Mouse (Mus musculus) kidney, adult 8-10 months (tissue): ENCODE results near the gene Yipf6.
"Not testable (repeated sequence)": the region's sequence is repeated elsewhere in the genome, so short reads cannot be mapped to it uniquely, and the experiment has no call there.

Experiments
- DNase-seq, 2 experiments: peaks; one replicate each; pipeline ENCODE4 v3.0.0; 2022

The Yipf6 gene

DNA sequence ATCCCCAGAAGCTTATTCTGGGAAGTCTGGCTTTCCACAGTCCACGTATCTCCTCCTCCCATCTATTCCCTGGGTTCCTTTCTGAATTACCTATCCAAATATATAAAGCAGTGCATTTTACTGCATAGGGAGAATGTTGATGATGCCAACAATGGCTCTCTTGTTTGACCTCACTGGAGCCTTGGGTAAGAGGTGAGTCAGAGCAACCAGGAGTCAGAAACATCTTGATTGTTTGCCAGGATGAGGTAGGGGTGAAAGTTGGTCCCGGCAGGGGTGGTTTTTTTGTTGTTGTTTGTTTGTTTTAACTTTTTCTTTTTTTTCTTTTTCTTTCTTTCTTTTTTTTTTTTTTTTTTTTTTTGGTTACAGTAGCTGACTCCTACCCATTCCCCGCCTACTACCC is at the start of gene Yipf6:
Gene Yipf6 (plus strand): TSS at position 216 of the 400 bp plus-strand sequence.
- DNase-seq: no peak

DNA sequence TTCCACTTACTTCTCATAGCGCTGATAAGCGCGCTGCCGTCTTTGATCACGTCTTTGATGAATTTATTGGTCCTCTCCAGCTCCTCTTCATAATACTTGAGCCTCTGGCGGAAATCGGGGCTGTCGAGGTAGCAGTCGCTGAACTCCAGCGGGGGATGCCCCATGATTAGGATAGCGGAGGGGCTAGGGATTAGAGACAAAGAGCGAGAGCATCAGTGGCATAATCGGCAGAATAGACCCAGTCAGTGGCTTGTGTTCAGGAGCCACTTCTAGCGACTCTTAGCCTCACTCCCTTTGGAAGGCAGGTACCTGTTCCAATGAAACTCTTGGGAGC is 46.1 kb upstream of the Yipf6 start:
- no peak for DNase-seq

DNA sequence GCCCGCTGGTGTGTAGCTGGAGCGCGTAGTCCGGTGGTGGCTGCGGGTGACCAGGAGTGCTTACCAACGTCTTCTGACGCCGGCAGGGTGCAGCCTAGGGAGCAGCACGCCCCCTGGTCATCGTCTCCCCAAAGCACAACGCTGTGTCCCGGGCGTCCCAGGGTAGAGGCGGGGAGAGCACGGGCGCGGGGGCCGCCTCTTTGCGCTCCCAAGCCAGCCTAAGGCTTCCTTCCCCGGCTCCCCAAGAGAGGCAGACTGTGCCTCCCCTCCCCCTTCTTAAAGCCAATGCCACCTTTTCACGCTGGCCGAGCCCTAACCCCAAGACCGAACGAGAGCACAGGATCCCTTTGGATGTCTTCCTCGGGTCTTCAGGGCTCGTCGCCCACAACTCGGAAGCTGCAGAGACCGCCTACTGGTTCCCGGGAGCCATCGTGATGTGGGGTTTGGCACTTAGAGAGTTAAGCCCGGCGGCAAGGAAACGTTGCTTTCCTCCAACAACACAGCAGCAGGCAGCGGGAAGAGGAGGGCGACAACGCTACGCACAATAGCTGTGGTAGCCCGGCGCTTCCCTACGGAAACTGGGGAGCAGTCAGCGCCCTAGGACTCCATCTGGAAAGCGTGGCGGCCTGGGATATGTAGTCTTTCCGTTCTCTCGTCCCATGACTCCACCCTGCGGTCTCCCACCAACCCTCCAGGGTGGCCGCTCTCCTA is 45.6 kb upstream of the Yipf6 start, which contains the start of gene Ophn1:
Gene Ophn1 (minus strand): TSS at position 620 of the 711 bp plus-strand sequence.
- DNase-seq: peak; percentile 52 to 53

DNA sequence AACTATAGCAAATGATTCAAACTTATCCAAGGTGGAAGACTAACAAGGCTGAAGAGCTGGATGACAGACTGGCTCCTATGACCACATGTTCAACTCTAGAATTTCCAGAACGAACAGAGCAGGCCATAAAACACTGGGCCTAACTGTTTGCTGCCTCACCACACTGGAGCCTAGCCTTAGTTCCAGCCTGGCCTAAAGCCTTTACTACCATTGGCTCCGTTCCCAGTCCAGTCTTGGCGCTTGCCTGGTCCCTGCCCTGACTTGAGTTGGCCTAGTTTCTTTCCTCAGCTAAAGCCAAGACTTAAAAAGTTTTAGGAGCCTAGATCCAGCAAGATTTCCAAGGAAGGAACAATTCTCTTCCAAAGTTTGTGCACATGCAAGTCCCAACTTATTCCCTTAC is 37.8 kb upstream of the Yipf6 start:
- DNase-seq: peak; percentile 45 to 56

DNA sequence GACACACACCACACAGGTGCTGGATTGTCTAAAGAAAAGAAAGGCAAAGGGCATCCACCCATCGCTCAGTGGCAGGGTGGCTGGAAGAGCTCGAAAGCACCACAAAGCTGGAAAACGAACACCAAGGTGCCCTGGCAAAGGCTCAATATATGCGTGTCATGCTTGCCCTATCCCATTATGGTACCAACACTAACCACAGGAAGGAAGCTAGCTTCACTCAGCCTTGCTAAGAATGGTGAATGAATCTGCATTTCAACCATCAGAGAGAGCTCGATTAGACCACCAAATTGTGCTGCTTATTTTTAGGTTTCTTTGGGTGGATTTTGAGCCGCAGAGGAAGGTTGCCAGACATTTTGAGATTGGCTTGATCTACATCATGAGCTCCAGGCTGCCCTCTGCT is 31.9 kb upstream of the Yipf6 start:
- DNase-seq: no peak

DNA sequence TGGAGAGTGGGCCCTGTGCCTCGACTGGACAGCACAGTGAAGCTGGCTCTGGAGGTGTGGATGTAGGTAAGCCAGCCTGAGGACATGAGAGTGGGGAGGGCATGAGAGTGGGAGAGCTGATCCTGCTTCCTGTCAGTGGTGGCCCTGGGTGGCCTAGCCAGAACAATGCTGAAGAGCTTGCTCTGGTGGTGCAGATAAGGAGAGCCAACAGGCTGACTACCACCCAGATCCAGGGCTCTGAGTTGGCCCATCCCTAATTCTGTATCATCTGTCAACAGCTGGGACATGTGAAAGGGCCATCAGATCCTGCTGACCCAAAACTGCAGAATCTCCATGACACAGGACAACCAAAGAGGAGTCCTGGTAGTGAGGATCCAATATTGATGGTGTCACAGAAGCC is 27.2 kb upstream of the Yipf6 start:
- DNase-seq: no peak

DNA sequence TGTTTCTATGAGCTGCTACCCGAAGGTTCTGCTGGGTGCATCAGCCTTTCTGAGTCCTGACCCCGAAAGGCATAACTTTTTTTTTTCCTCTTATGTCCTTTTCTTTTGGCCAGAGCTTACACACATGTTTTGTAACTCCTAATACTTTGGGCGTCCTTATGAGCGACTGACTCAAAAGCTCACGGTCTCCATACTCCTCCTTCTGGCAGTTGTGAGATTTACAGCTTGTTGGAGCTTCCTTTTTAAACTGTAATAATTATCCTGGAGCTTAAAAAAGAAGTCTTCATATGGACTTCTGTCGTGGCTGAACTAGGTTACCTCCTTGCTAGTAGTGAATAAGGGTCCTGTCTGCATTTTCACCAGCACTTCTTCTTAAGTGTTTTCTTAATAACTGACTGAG is 16.7 kb upstream of the Yipf6 start:
- DNase-seq: peak in 1 of 2 experiments; percentile 16

DNA sequence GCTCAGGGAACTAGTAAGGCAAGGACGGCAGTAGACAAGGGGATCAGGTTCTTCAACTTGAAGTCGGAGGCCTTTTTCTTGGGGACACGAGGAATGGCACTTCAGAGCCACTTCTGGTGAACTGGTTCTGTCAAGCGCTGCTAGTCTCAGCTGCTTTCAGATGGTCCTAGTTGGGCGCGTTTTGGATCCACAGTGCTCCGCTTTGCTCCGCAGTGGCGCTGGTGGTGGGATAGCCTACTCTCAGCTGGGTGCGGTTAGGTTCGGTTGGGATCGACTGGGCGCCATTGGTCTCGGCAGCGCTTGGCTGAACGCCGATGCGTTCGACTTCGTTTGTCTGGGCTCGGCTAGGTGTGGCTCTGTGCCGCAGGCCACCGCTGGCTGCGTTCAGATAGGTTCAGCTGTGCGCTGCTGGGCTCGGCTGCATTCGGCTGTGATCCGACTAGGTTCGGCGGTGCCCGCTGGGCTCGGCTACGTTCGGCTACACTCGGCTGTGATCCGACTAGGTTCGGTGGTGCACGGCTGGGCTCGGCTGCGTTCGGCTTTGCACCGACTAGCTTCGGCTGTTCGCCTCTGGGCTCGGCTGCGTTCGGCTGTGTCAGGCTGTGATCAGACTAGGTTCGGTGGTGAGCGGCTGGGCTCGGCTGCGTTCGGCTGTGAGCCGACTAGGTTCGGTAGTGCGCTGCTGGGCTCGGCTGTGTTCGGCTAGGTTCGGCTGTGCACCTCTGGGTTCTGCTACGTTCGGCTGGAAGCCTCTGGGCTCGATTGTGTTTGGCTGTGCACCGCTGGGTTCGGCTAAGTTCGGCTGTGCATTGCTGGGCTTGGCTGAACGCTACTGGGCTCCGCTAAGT is 815 bp downstream of the Yipf6 start:
- peak; percentile 95 to 98 for DNase-seq

DNA sequence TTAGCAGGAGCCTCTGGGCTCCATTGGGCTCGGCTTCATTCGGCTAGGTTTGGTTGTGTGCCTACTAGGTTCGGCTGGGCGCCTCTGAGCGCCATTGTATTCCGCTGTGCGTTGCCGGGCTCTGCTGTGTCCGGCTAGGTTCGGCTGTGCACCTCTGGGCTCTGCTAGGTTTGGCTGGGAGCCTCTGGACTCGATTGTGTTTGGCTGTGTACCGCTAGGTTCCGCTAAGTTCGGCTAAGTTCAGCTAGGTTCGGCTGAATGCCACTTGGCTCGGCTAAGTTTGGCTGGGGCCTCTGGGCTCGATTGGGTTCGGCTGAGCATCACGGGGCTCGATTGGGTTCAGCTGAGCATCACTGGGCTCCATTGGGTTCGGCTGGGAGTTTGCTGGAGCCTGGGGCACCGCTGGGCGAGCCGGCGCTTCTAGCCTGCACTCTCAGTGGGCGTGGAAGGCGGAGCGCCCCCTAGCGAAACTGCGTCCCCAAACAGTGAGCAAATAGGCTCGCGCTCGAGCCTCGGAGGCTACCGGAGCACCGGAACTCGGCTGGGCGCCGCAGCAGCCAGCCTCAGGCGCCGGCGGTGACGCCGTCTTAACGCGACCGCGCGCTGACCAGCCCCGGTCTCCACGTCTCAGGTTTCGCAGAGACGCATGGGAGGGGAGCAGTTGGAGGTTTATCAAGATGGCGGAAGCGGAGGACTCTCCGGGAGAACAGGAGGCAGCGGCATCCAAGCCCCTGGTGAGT is 1.6 kb downstream of the Yipf6 start:
- DNase-seq: peak; percentile 91 to 94

DNA sequence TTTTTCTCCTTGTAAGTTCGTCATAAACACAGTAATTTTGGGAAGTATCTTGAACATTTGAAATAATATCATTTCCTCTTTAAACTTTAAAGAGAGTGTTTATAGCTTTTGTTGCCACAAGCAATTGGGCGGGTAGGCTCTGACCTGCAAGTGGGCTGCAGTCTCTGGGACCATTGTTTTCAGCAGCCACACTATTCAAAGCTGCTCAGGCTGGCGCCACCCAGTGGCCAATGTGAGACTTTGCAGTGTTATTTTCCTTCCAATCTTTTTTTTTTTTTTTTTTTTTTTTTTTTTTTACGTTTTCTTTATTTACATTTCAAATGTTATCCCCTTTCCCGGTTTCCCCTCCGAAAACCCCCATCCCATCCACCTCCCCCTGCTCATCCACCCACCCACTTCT is 17.8 kb downstream of the Yipf6 start:
- DNase-seq: no peak

DNA sequence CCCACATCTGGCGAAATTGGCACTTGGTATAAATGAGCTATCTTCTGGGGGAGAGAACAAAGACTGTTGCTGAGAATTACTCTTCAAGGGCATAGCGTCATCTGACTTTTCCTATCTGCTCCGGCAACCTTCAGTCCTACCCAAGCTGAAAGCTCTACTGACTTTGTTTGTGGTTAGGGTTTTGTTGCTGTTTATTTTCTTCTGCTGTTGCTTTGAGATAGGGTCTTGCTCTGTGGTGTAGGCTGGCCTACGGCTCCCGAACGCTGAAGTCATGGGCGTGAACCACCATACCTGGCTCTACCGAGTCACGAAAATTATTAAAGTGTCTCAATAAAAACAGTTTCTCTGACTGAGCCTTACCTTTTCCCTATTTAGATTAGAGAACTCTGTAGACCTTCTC is 22.2 kb downstream of the Yipf6 start:
- no peak for DNase-seq

DNA sequence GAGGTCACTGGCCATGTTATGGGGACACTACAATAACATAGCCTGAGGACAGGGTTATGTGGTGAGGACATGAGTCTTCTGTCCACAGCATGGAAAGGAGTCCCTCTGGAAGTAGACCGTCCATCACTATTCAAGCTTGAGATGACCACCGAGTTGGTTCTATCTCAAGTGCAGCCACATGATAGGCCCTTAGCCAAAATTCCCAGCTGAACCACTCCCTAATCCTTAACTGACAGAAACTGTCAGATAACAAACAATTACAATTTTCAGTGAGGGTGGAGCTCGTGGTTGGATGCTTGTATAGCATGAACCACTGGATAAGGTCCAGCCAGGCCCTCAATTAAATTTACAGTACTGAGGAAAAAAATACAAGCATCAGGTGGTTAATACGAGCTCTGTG is 22.9 kb downstream of the Yipf6 start:
- DNase-seq: no peak

DNA sequence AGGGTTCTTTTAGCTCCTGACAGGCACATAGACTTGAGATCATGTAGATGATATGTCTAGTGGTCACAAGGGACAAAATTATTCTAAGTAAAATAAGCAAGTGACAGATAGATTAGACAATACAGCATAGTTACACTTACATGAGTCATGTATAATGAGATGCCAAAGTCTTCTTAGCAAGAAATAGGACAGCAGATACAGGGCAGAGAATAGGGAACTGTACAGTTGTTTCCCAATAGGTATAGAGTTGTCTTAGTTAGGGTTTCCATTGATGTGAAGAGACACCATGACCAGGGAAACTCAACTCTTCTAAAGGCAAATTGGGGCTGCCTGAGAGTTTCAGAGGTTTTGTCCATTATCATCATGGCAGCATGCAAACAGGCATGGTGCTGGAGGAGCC is 27.6 kb downstream of the Yipf6 start:
- DNase-seq: no peak

DNA sequence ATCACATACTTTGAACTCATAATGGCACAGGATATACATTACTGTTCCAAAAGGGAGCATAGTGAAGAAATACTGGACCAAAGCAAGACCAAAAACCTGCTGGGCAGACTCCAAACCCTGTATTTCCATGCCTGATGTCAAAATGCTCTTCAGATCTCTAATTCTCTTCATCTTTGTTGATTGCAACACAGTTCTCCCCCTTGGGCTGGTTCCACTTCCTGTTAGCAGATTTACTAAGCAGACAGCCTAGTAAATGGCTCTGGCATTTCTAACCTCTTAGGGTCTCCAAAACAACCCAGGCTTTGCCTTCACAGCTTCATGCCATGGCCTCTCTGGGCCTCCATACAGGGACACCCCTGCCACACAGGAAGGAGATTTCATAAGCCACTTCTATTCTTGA is 28.4 kb downstream of the Yipf6 start:
- DNase-seq: no peak

DNA sequence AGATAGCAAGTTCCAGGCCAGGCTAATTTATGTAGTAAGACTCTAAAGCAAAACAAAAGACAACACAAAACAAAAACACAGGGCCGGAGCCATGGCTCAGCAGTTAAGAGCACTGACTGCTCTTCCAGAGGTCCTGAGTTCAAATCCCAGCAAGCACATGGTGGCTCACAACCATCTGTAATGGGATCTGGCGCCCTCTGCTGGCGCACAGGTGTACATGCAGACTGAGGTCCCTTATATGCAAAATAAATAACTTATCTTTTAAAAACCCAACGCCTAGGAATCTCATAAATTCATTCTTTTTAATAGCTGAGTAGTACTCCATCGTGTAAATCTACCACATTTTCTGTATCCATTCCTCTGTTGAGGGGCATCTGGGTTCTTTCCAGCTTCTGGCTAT is 50.5 kb downstream of the Yipf6 start:
- DNase-seq: not testable (repeated sequence)

DNA sequence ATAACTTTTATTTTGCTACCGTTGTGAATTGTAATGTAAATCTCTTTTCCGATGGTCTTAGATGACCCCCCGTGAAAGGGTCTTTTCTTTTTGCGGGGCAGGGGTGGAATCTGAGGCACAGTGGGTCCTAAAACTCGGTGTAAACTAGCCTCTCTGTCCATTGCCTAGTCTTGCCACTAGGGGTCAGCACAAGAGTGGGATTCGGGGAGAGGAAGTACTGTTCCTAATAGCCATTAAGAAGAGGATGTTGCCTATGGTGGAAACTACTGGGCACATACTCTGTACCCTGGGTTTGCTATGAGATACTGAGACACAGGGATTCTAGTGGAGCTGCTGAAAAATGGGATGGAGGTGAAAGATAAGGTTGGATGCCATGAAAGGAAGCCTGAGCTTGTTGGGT is 53.5 kb downstream of the Yipf6 start:
- DNase-seq: peak; percentile 33 to 62
